Mouse (Mus musculus): Measurements from ENCODE around the gene Cd59b. TPM values are rescaled to one million over a fixed set of nuclear protein-coding genes. Genes with fewer than 3 reads are reported as not detected.

Cd59b gene
- polyA plus RNA-seq, 1 experiment = 12.2 TPM

- Histone ChIP-seq H3K27ac (ENCODE audit: insufficient read depth, low read length) (no peak overlapping the region), H3K36me3 (ENCODE audit: control insufficient read depth, insufficient read depth, low read length, poor library complexity, severe bottlenecking) (peaks cover 5% of the 10 kb centered on the region), H3K9me3 (replicated peaks; ENCODE audit: control insufficient read depth, insufficient read depth, low read length, poor library complexity, severe bottlenecking) (no peaks in the 10 kb centered on the region), H3K4me3 (ENCODE audit: low read depth, low read length) (no peak overlapping the region), H3K9ac (ENCODE audit: low read depth, poor library complexity, severe bottlenecking) (no peak overlapping the region), H3K4me1 (ENCODE audit: control insufficient read depth, insufficient read depth, low read length) (peaks cover 3% of the 10 kb centered on the region), H3K27me3 (ENCODE audit: control insufficient read depth, insufficient read depth, low read length, poor library complexity, severe bottlenecking) (no peaks in the 10 kb centered on the region)
- TF ChIP-seq CTCF (IDR thresholded peaks at IDR 0.05; ENCODE audit: low read depth, low read length) = no peak
- no peak for TF ChIP-seq EP300 (IDR thresholded peaks at IDR 0.05; ENCODE audit: insufficient read depth, low read depth, low read length)
- TF ChIP-seq POLR2A (IDR thresholded peaks at IDR 0.05; ENCODE audit: insufficient read depth, low read length) = no peak
Measured at GRCm38 (mm10) chr2:104041632-104042031, 28.0 kb upstream of the Cd59b start.

- Histone ChIP-seq H3K9ac (ENCODE audit: low read depth, poor library complexity, severe bottlenecking) (no peak overlapping the region), H3K9me3 (replicated peaks; ENCODE audit: control insufficient read depth, insufficient read depth, low read length, poor library complexity, severe bottlenecking) (no peaks in the 10 kb centered on the region), H3K4me3 (ENCODE audit: low read depth, low read length) (no peak overlapping the region), H3K27ac (ENCODE audit: insufficient read depth, low read length) (no peak overlapping the region), H3K36me3 (ENCODE audit: control insufficient read depth, insufficient read depth, low read length, poor library complexity, severe bottlenecking) (peaks cover 5% of the 10 kb centered on the region), H3K4me1 (ENCODE audit: control insufficient read depth, insufficient read depth, low read length) (peaks cover 3% of the 10 kb centered on the region), H3K27me3 (ENCODE audit: control insufficient read depth, insufficient read depth, low read length, poor library complexity, severe bottlenecking) (no peaks in the 10 kb centered on the region)
- no peak for TF ChIP-seq POLR2A (IDR thresholded peaks at IDR 0.05; ENCODE audit: insufficient read depth, low read length)
- no peak for TF ChIP-seq EP300 (IDR thresholded peaks at IDR 0.05; ENCODE audit: insufficient read depth, low read depth, low read length)
- no peak for TF ChIP-seq CTCF (IDR thresholded peaks at IDR 0.05; ENCODE audit: low read depth, low read length)
Measured at GRCm38 (mm10) chr2:104042766-104043165, 26.9 kb upstream of the Cd59b start.

- Histone ChIP-seq H3K27ac (ENCODE audit: insufficient read depth, low read length) (no peak overlapping the region), H3K4me1 (ENCODE audit: control insufficient read depth, insufficient read depth, low read length) (peaks cover 3% of the 10 kb centered on the region), H3K9ac (ENCODE audit: low read depth, poor library complexity, severe bottlenecking) (no peak overlapping the region), H3K9me3 (replicated peaks; ENCODE audit: control insufficient read depth, insufficient read depth, low read length, poor library complexity, severe bottlenecking) (no peaks in the 10 kb centered on the region), H3K27me3 (ENCODE audit: control insufficient read depth, insufficient read depth, low read length, poor library complexity, severe bottlenecking) (no peaks in the 10 kb centered on the region), H3K4me3 (ENCODE audit: low read depth, low read length) (no peak overlapping the region), H3K36me3 (ENCODE audit: control insufficient read depth, insufficient read depth, low read length, poor library complexity, severe bottlenecking) (peaks cover 5% of the 10 kb centered on the region)
- TF ChIP-seq CTCF (IDR thresholded peaks at IDR 0.05; ENCODE audit: low read depth, low read length) (no peak), EP300 (IDR thresholded peaks at IDR 0.05; ENCODE audit: insufficient read depth, low read depth, low read length) (no peak), POLR2A (IDR thresholded peaks at IDR 0.05; ENCODE audit: insufficient read depth, low read length) (no peak)
Measured at GRCm38 (mm10) chr2:104043624-104044478, 25.8 kb upstream of the Cd59b start.

- Histone ChIP-seq H3K4me3 (ENCODE audit: low read depth, low read length) (no peak overlapping the region), H3K36me3 (ENCODE audit: control insufficient read depth, insufficient read depth, low read length, poor library complexity, severe bottlenecking) (peaks cover 5% of the 10 kb centered on the region), H3K27me3 (ENCODE audit: control insufficient read depth, insufficient read depth, low read length, poor library complexity, severe bottlenecking) (no peaks in the 10 kb centered on the region), H3K27ac (ENCODE audit: insufficient read depth, low read length) (no peak overlapping the region), H3K4me1 (ENCODE audit: control insufficient read depth, insufficient read depth, low read length) (peaks cover 3% of the 10 kb centered on the region), H3K9me3 (replicated peaks; ENCODE audit: control insufficient read depth, insufficient read depth, low read length, poor library complexity, severe bottlenecking) (no peaks in the 10 kb centered on the region), H3K9ac (ENCODE audit: low read depth, poor library complexity, severe bottlenecking) (no peak overlapping the region)
- TF ChIP-seq EP300 (IDR thresholded peaks at IDR 0.05; ENCODE audit: insufficient read depth, low read depth, low read length) (no peak), CTCF (IDR thresholded peaks at IDR 0.05; ENCODE audit: low read depth, low read length) (no peak), POLR2A (IDR thresholded peaks at IDR 0.05; ENCODE audit: insufficient read depth, low read length) (no peak)
Measured at GRCm38 (mm10) chr2:104044479-104045080, 25.1 kb upstream of the Cd59b start.

GRCm38 (mm10) chr2:104058381-104058780 lies 11.3 kb upstream of the Cd59b start:
- TF ChIP-seq CTCF (IDR thresholded peaks at IDR 0.05; ENCODE audit: low read depth, low read length) = no peak
- TF ChIP-seq EP300 (IDR thresholded peaks at IDR 0.05; ENCODE audit: insufficient read depth, low read depth, low read length) = no peak
- TF ChIP-seq POLR2A (IDR thresholded peaks at IDR 0.05; ENCODE audit: insufficient read depth, low read length) = no peak
- no peaks in the 10 kb centered on the region for H3K27me3 ChIP-seq (ENCODE audit: control insufficient read depth, insufficient read depth, low read length, poor library complexity, severe bottlenecking)
- H3K4me1 ChIP-seq (ENCODE audit: control insufficient read depth, insufficient read depth, low read length) = no peaks in the 10 kb centered on the region
- no peak overlapping the region for H3K9ac ChIP-seq (ENCODE audit: low read depth, poor library complexity, severe bottlenecking)
- H3K4me3 ChIP-seq (ENCODE audit: low read depth, low read length) = no peak overlapping the region
- H3K36me3 ChIP-seq (ENCODE audit: control insufficient read depth, insufficient read depth, low read length, poor library complexity, severe bottlenecking) = peaks cover 4% of the 10 kb centered on the region
- H3K9me3 ChIP-seq (replicated peaks; ENCODE audit: control insufficient read depth, insufficient read depth, low read length, poor library complexity, severe bottlenecking) = no peaks in the 10 kb centered on the region
- no peak overlapping the region for H3K27ac ChIP-seq (ENCODE audit: insufficient read depth, low read length)

- H3K27ac ChIP-seq (ENCODE audit: insufficient read depth, low read length) = no peak overlapping the region
- no peak overlapping the region for H3K4me3 ChIP-seq (ENCODE audit: low read depth, low read length)
- H3K27me3 ChIP-seq (ENCODE audit: control insufficient read depth, insufficient read depth, low read length, poor library complexity, severe bottlenecking) = no peaks in the 10 kb centered on the region
- H3K36me3 ChIP-seq (ENCODE audit: control insufficient read depth, insufficient read depth, low read length, poor library complexity, severe bottlenecking) = peaks cover under 1% of the 10 kb centered on the region; the same call in 1 of the 2 replicates
- no peaks in the 10 kb centered on the region for H3K4me1 ChIP-seq (ENCODE audit: control insufficient read depth, insufficient read depth, low read length)
- TF ChIP-seq CTCF (IDR thresholded peaks at IDR 0.05; ENCODE audit: low read depth, low read length) (no peak), POLR2A (IDR thresholded peaks at IDR 0.05; ENCODE audit: insufficient read depth, low read length) (no peak), EP300 (IDR thresholded peaks at IDR 0.05; ENCODE audit: insufficient read depth, low read depth, low read length) (no peak)
- no peak overlapping the region for H3K9ac ChIP-seq (ENCODE audit: low read depth, poor library complexity, severe bottlenecking)
- H3K9me3 ChIP-seq (replicated peaks; ENCODE audit: control insufficient read depth, insufficient read depth, low read length, poor library complexity, severe bottlenecking) = no peaks in the 10 kb centered on the region
Measured at GRCm38 (mm10) chr2:104058954-104059353, 10.7 kb upstream of the Cd59b start.
